ENCODE assay signal across 8 mouse cellular contexts in genomic region chr1:72877892-72878291, GRCm38 (mm10). TPM values are rescaled to one million over a fixed set of nuclear protein-coding genes. Genes with fewer than 3 reads are reported as not detected.
DNase-seq lines count a peak whose midpoint lies in the region; ATAC-seq and TF ChIP-seq lines count a peak whose summit lies in the region.

No protein-coding gene starts in this region.

- DNase-seq in liver, embryonic 11.5 days (ENCODE audit: low spot score), result no peak
- DNase-seq in cerebellum, adult 9-10 months, result peak; percentile 83
- DNase-seq in heart, adult 18-20 months, result peak; percentile 61 to 69
- peak; percentile 82 for DNase-seq in kidney, adult 2 months
- peak; percentile 72 for DNase-seq in lung, postnatal 10 days
- no peak for DNase-seq in spleen, adult 18-20 months

- H3K4me2 ChIP-seq in liver, embryonic 11.5 days, result peak overlapping the region; percentile 23; the same call in 1 of the 2 replicates
- no peak overlapping the region for H3K4me2 ChIP-seq in liver, embryonic 12.5 days
- H3K4me2 ChIP-seq in stomach, embryonic 15.5 days, result peak overlapping the region; percentile 19; the same call in 1 of the 2 replicates

- H3K9ac ChIP-seq in liver, embryonic 11.5 days (ENCODE audit: low read depth, low read length), result no peak overlapping the region
- H3K9ac ChIP-seq in liver, embryonic 12.5 days, result no peak overlapping the region
- H3K9ac ChIP-seq in stomach, embryonic 15.5 days, result no peak overlapping the region

- peak; percentile 49; the same call in 1 of the 2 replicates for ATAC-seq in liver, embryonic 11.5 days (replicated peaks; ENCODE audit: low FRiP score)
- no peak for ATAC-seq in liver, embryonic 12.5 days
- 0 out of 2 replicates have a peak, but pooled peaks have one; percentile 51 for ATAC-seq in stomach, embryonic 15.5 days (ENCODE audit: insufficient read depth, low FRiP score, low read depth)

- peaks cover 1% of the 10 kb centered on the region for H3K4me1 ChIP-seq in liver, embryonic 11.5 days (replicated peaks; ENCODE audit: control insufficient read depth, insufficient read depth, low read length)
- peaks cover 19% of the 10 kb centered on the region; the same call in 1 of the 2 replicates for H3K4me1 ChIP-seq in liver, embryonic 12.5 days
- peaks cover 11% of the 10 kb centered on the region; the same call in 1 of the 2 replicates for H3K4me1 ChIP-seq in kidney, adult 2 months (ENCODE audit: control insufficient read depth, insufficient read depth, low read length)
- peaks cover 30% of the 10 kb centered on the region for H3K4me1 ChIP-seq in stomach, embryonic 15.5 days

- TF ChIP-seq CTCF in kidney, adult 2 months (conservative IDR thresholded peaks at IDR 0.05; ENCODE audit: insufficient read depth, insufficient read length, low read depth, low read length), result peak; percentile 90

- WGBS in liver, embryonic 11.5 days, result 5% methylated on average over 3 of the region's 3 CpGs
- 0% methylated on average over 3 of the region's 3 CpGs for WGBS in liver, embryonic 12.5 days (ENCODE audit: insufficient replicate concordance)
- WGBS in kidney, adult 2 months, result 0% methylated on average over 3 of the region's 3 CpGs
- 4% methylated on average over 3 of the region's 3 CpGs for WGBS in stomach, embryonic 15.5 days

- no peak overlapping the region for H3K4me3 ChIP-seq in liver, embryonic 11.5 days (ENCODE audit: low read depth, low read length)
- no peak overlapping the region for H3K4me3 ChIP-seq in liver, embryonic 12.5 days
- H3K4me3 ChIP-seq in kidney, adult 2 months (ENCODE audit: insufficient read depth, low read depth, low read length), result no peak overlapping the region
- H3K4me3 ChIP-seq in stomach, embryonic 15.5 days (replicated peaks), result no peak overlapping the region

- no peak for TF ChIP-seq POLR2A in kidney, adult 2 months (IDR thresholded peaks at IDR 0.05; ENCODE audit: low read depth, low read length)

- peaks cover 45% of the 10 kb centered on the region for H3K27me3 ChIP-seq in liver, embryonic 11.5 days (replicated peaks; ENCODE audit: control insufficient read depth, insufficient read depth, low read length)
- peaks cover 57% of the 10 kb centered on the region for H3K27me3 ChIP-seq in liver, embryonic 12.5 days (replicated peaks)
- H3K27me3 ChIP-seq in kidney, adult 2 months (replicated peaks; ENCODE audit: control insufficient read depth, insufficient read depth, low read length), result no peaks in the 10 kb centered on the region
- H3K27me3 ChIP-seq in stomach, embryonic 15.5 days (replicated peaks), result no peaks in the 10 kb centered on the region

- H3K27ac ChIP-seq in liver, embryonic 11.5 days (ENCODE audit: low read depth, low read length), result no peak overlapping the region
- H3K27ac ChIP-seq in liver, embryonic 12.5 days, result no peak overlapping the region
- H3K27ac ChIP-seq in kidney, adult 2 months (ENCODE audit: insufficient read depth, low read depth, low read length), result no peak overlapping the region
- no peak overlapping the region for H3K27ac ChIP-seq in stomach, embryonic 15.5 days

- H3K9me3 ChIP-seq in liver, embryonic 11.5 days (ENCODE audit: control insufficient read depth, low read length), result no peaks in the 10 kb centered on the region
- no peaks in the 10 kb centered on the region for H3K9me3 ChIP-seq in liver, embryonic 12.5 days (replicated peaks)
- H3K9me3 ChIP-seq in stomach, embryonic 15.5 days, result no peaks in the 10 kb centered on the region

- no peaks in the 10 kb centered on the region for H3K36me3 ChIP-seq in liver, embryonic 11.5 days (ENCODE audit: control insufficient read depth, insufficient read depth, low read length)
- no peaks in the 10 kb centered on the region for H3K36me3 ChIP-seq in liver, embryonic 12.5 days
- no peaks in the 10 kb centered on the region for H3K36me3 ChIP-seq in kidney, adult 2 months (ENCODE audit: control insufficient read depth, insufficient read depth, low read length)
- H3K36me3 ChIP-seq in stomach, embryonic 15.5 days, result no peaks in the 10 kb centered on the region

RNA-seq across cellular contexts. Expression of gene Igfbp5, which starts 3.2 kb away (rescaled TPM):
- polyA plus RNA-seq in liver, embryonic 11.5 days (2014; fragmentation: Nextera tagmentation; extraction: Ambion mirVana), result 29.3 and 33.8 TPM in 2 replicates
- 7.6 and 10.9 TPM in 2 replicates for polyA plus RNA-seq in liver, embryonic 12.5 days (2016; fragmentation: Nextera tagmentation; extraction: Ambion mirVana)
- total RNA-seq in heart, adult 18-20 months (2021), result 100 to 1,000 TPM in 1 of 2 experiments, 10 to 100 TPM in 1; 80.7 to 123 TPM
- 229 and 273 TPM in 2 replicates for polyA plus RNA-seq in kidney, adult 2 months (2012; rRNA removed)
- 89.8 and 94.7 TPM in 2 replicates for polyA plus RNA-seq in stomach, embryonic 15.5 days (2015; fragmentation: Nextera tagmentation; extraction: Ambion mirVana)

RNA-seq across cellular contexts. Expression of gene Igfbp2, which starts 53.6 kb away (rescaled TPM):
- 44.0 and 50.5 TPM in 2 replicates for polyA plus RNA-seq in liver, embryonic 11.5 days (2014; fragmentation: Nextera tagmentation; extraction: Ambion mirVana)
- 12.4 and 14.3 TPM in 2 replicates for polyA plus RNA-seq in liver, embryonic 12.5 days (2016; fragmentation: Nextera tagmentation; extraction: Ambion mirVana)
- total RNA-seq in heart, adult 18-20 months (2021), result under 1 TPM; 0.37 to 0.51 TPM
- polyA plus RNA-seq in kidney, adult 2 months (2012; rRNA removed), result 12.6 and 13.5 TPM in 2 replicates
- polyA plus RNA-seq in stomach, embryonic 15.5 days (2015; fragmentation: Nextera tagmentation; extraction: Ambion mirVana), result 404 and 428 TPM in 2 replicates

Comparison
In these comparisons a context has a peak if more than half of its experiments do, and no peak if none do; other contexts are left out.
1. DNase-seq: peak in cerebellum, adult 9-10 months (single experiment), heart, adult 18-20 months (2 of 2), kidney, adult 2 months (single experiment) and lung, postnatal 10 days (single experiment); none in liver, embryonic 11.5 days (single experiment) and spleen, adult 18-20 months (0 of 2).